Mouse (Mus musculus): ENCODE data around the gene Nyap1. TPM values are rescaled to one million over a fixed set of nuclear protein-coding genes. Genes with fewer than 3 reads are reported as not detected.

Nyap1 gene
- polyA plus RNA-seq, 1 experiment from 2014 or later, result 4.4 TPM

DNA sequence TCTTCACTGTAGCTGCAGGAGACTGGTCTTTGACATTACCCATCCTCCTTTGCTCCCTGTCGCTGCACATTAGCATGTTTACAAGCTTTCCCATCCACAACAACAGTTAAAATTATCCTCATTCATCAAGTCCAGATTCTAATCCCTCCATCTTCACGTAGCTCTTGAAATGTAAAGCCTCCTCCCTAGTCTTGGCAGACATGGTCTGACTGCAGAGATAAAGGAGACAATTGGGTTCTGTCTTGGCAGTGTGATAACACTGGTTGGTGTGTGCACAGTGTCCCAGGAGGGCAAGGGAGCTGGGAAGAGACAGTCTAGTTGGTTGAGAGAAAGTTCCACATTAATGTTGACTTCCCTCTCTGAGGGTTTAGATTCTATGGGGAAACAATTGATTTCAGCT is 41.6 kb downstream of the Nyap1 start:
- no peak overlapping the region for H3K4me2 ChIP-seq (ENCODE audit: low read depth)
- H3K9me3 ChIP-seq (ENCODE audit: control insufficient read depth, low read length), result no peaks in the 10 kb centered on the region
- no peak for DNase-seq (ENCODE audit: low spot score)
- 63% methylated on average over 2 of the region's 2 CpGs for WGBS
- no peak overlapping the region for H3K4me3 ChIP-seq (ENCODE audit: low read depth, low read length)
- no peak overlapping the region for H3K27ac ChIP-seq (ENCODE audit: low read depth, low read length)
- no peaks in the 10 kb centered on the region for H3K36me3 ChIP-seq (ENCODE audit: control insufficient read depth, insufficient read depth, low read length)
- no peaks in the 10 kb centered on the region for H3K27me3 ChIP-seq (ENCODE audit: control insufficient read depth, insufficient read depth, low read length)
- H3K4me1 ChIP-seq (ENCODE audit: control insufficient read depth, insufficient read depth, low read length), result no peaks in the 10 kb centered on the region
- ATAC-seq (ENCODE audit: insufficient read depth, low FRiP score, low TSS enrichment), result no peak
- no peak overlapping the region for H3K9ac ChIP-seq (ENCODE audit: low read length)

DNA sequence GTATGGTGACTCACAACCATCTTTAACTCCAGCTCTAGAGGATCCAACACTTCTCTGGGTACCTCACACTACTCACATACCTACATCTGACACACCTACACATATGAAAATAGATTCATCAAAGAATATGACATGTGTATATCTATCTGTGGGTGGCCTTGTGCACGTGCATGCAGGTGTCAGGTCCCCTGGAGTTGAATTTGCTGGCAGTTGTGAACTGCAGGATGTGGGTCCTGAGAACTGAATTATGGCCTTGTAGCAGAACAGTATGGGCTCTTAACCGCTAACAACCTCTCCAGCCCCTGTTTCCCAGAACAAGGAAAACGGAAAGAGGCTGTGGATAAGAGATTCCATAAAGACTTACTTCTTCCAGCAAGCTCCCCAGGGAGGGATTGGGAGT is 42.3 kb downstream of the Nyap1 start:
- Histone ChIP-seq H3K27me3 (ENCODE audit: control insufficient read depth, insufficient read depth, low read length) (no peaks in the 10 kb centered on the region), H3K9me3 (ENCODE audit: control insufficient read depth, low read length) (no peaks in the 10 kb centered on the region), H3K4me2 (ENCODE audit: low read depth) (no peak overlapping the region), H3K9ac (ENCODE audit: low read length) (no peak overlapping the region), H3K36me3 (ENCODE audit: control insufficient read depth, insufficient read depth, low read length) (no peaks in the 10 kb centered on the region), H3K4me1 (ENCODE audit: control insufficient read depth, insufficient read depth, low read length) (no peaks in the 10 kb centered on the region), H3K4me3 (ENCODE audit: low read depth, low read length) (no peak overlapping the region), H3K27ac (ENCODE audit: low read depth, low read length) (no peak overlapping the region)
- ATAC-seq (ENCODE audit: insufficient read depth, low FRiP score, low TSS enrichment) (no peak), DNase-seq (ENCODE audit: low spot score) (no peak)
- 59% methylated on average over 3 of the region's 3 CpGs for WGBS

DNA sequence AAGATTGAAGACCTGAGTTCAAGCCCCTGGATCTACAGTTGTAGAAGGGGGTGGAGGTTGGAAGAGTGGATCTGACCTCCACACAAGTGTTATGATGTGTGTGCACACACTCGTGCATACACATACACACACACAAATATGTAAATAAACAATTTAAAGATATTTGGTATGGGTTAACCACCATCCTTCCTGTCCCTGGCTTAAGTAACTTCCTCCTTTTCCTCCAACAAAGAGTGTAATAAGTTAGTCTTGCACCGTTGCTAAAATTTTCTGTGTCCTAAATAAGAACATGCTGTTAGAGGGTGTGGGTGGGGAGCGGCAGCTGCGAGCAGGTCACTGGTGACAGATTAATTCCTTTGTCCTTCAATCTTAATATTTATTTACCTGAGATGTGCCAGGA is 45.5 kb downstream of the Nyap1 start:
- DNase-seq (ENCODE audit: low spot score) (no peak), ATAC-seq (ENCODE audit: insufficient read depth, low FRiP score, low TSS enrichment) (no peak)
- Histone ChIP-seq H3K36me3 (ENCODE audit: control insufficient read depth, insufficient read depth, low read length) (no peaks in the 10 kb centered on the region), H3K27me3 (ENCODE audit: control insufficient read depth, insufficient read depth, low read length) (no peaks in the 10 kb centered on the region), H3K9ac (ENCODE audit: low read length) (no peak overlapping the region), H3K27ac (ENCODE audit: low read depth, low read length) (no peak overlapping the region), H3K4me2 (ENCODE audit: low read depth) (no peak overlapping the region), H3K4me1 (ENCODE audit: control insufficient read depth, insufficient read depth, low read length) (no peaks in the 10 kb centered on the region), H3K9me3 (ENCODE audit: control insufficient read depth, low read length) (no peaks in the 10 kb centered on the region), H3K4me3 (ENCODE audit: low read depth, low read length) (no peak overlapping the region)
- WGBS, result 90% methylated on average over 4 of the region's 4 CpGs

DNA sequence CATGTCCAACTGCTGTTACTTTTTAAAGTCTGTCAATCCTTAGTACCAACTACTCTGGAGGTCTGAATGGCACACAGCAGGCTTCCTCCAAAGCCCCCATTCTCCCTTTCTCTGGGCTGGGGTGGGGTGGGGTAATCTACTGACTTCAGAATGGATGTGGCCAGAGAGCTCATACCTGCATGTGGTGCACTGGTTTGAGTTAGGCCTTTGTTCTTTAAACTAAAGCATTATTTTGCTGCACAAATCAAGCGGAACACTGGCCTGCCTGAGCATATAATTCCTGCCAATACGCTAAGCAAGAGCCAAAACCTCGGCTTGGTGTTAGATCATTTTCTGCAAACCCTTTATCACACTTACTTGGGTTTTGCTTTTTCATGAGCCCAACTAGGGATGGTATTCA is 46.6 kb downstream of the Nyap1 start:
- Histone ChIP-seq H3K4me2 (ENCODE audit: low read depth) (no peak overlapping the region), H3K9me3 (ENCODE audit: control insufficient read depth, low read length) (no peaks in the 10 kb centered on the region), H3K4me3 (ENCODE audit: low read depth, low read length) (no peak overlapping the region), H3K4me1 (ENCODE audit: control insufficient read depth, insufficient read depth, low read length) (no peaks in the 10 kb centered on the region), H3K36me3 (ENCODE audit: control insufficient read depth, insufficient read depth, low read length) (no peaks in the 10 kb centered on the region), H3K27ac (ENCODE audit: low read depth, low read length) (no peak overlapping the region), H3K9ac (ENCODE audit: low read length) (no peak overlapping the region), H3K27me3 (ENCODE audit: control insufficient read depth, insufficient read depth, low read length) (no peaks in the 10 kb centered on the region)
- ATAC-seq (ENCODE audit: insufficient read depth, low FRiP score, low TSS enrichment) (no peak), DNase-seq (ENCODE audit: low spot score) (no peak)
- 57% methylated on average over 3 of the region's 3 CpGs for WGBS

DNA sequence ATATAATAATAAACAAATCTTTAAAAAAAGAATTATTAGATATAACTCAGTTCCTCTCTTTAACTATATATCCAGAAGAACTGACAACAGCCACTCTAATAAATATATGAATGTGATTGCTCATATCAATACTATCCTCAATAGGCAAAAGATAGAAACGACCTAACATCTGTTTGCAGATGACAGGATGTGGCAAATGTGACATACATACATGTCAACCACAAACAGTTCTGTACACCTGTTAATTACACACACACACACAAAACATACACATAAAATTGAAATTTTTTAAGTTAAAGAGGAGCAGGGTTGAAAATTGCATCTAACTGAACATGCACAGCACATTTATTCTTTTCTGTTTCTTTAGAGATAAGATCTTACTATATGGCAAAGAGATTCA is 49.5 kb downstream of the Nyap1 start:
- no peak overlapping the region for H3K4me3 ChIP-seq (ENCODE audit: low read depth, low read length)
- H3K4me2 ChIP-seq (ENCODE audit: low read depth), result no peak overlapping the region
- H3K4me1 ChIP-seq (ENCODE audit: control insufficient read depth, insufficient read depth, low read length), result no peaks in the 10 kb centered on the region
- H3K9me3 ChIP-seq (ENCODE audit: control insufficient read depth, low read length), result no peaks in the 10 kb centered on the region
- no peaks in the 10 kb centered on the region for H3K27me3 ChIP-seq (ENCODE audit: control insufficient read depth, insufficient read depth, low read length)
- ATAC-seq (ENCODE audit: insufficient read depth, low FRiP score, low TSS enrichment), result no peak
- no peak overlapping the region for H3K27ac ChIP-seq (ENCODE audit: low read depth, low read length)
- no peak overlapping the region for H3K9ac ChIP-seq (ENCODE audit: low read length)
- DNase-seq (ENCODE audit: low spot score), result no peak
- no peaks in the 10 kb centered on the region for H3K36me3 ChIP-seq (ENCODE audit: control insufficient read depth, insufficient read depth, low read length)
- 77% methylated on average over 1 of the region's 1 CpGs for WGBS

DNA sequence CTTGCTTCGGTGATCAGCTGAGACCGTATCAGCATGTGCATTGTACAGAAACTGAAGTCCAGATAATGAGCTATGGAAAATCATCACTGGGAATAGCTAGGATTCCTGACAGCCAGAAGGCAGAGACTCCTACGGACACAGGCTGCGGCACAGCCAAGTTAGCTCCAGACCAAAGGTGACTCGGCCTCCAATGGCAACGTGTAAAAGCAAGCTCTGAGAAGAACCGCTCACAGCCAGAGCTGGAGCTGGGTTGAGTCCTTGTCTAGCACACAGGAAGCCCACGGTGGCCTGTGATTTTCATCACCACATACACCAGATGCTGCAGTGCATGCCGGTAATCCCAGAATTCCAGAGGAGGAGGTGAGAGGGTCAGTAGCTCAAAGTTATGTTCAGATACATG is 50.9 kb downstream of the Nyap1 start:
- H3K36me3 ChIP-seq (ENCODE audit: control insufficient read depth, insufficient read depth, low read length), result no peaks in the 10 kb centered on the region
- WGBS, result 67% methylated on average over 9 of the region's 9 CpGs
- DNase-seq (ENCODE audit: low spot score), result no peak
- no peak overlapping the region for H3K9ac ChIP-seq (ENCODE audit: low read length)
- ATAC-seq (ENCODE audit: insufficient read depth, low FRiP score, low TSS enrichment), result no peak
- H3K4me1 ChIP-seq (ENCODE audit: control insufficient read depth, insufficient read depth, low read length), result no peaks in the 10 kb centered on the region
- H3K4me2 ChIP-seq (ENCODE audit: low read depth), result no peak overlapping the region
- H3K9me3 ChIP-seq (ENCODE audit: control insufficient read depth, low read length), result no peaks in the 10 kb centered on the region
- H3K4me3 ChIP-seq (ENCODE audit: low read depth, low read length), result no peak overlapping the region
- no peak overlapping the region for H3K27ac ChIP-seq (ENCODE audit: low read depth, low read length)
- H3K27me3 ChIP-seq (ENCODE audit: control insufficient read depth, insufficient read depth, low read length), result no peaks in the 10 kb centered on the region

DNA sequence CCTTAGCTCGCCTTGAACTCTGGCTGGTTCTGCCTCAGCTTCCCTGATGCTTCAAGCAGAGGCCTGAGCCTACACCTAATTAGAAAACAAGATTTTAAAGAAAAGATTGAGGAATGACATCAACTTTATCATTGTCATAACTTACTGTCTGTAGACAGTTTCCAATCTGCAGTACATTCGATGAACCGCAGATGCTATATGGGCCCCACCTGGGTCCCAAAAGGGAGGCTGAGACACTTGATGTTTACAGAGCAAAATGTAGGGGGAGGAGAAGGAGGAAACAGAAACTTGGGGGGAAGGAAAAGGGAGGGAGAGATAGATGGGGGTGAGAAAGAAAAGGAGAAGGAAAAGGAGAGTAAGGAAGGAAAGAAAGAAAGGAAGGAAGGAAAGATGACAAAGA is 51.4 kb downstream of the Nyap1 start:
- 89% methylated on average over 3 of the region's 3 CpGs for WGBS
- Histone ChIP-seq H3K27ac (ENCODE audit: low read depth, low read length) (no peak overlapping the region), H3K9me3 (ENCODE audit: control insufficient read depth, low read length) (no peaks in the 10 kb centered on the region), H3K4me2 (ENCODE audit: low read depth) (no peak overlapping the region), H3K4me3 (ENCODE audit: low read depth, low read length) (no peak overlapping the region), H3K9ac (ENCODE audit: low read length) (no peak overlapping the region), H3K27me3 (ENCODE audit: control insufficient read depth, insufficient read depth, low read length) (no peaks in the 10 kb centered on the region), H3K36me3 (ENCODE audit: control insufficient read depth, insufficient read depth, low read length) (no peaks in the 10 kb centered on the region), H3K4me1 (ENCODE audit: control insufficient read depth, insufficient read depth, low read length) (no peaks in the 10 kb centered on the region)
- ATAC-seq (ENCODE audit: insufficient read depth, low FRiP score, low TSS enrichment), result no peak
- no peak for DNase-seq (ENCODE audit: low spot score)

DNA sequence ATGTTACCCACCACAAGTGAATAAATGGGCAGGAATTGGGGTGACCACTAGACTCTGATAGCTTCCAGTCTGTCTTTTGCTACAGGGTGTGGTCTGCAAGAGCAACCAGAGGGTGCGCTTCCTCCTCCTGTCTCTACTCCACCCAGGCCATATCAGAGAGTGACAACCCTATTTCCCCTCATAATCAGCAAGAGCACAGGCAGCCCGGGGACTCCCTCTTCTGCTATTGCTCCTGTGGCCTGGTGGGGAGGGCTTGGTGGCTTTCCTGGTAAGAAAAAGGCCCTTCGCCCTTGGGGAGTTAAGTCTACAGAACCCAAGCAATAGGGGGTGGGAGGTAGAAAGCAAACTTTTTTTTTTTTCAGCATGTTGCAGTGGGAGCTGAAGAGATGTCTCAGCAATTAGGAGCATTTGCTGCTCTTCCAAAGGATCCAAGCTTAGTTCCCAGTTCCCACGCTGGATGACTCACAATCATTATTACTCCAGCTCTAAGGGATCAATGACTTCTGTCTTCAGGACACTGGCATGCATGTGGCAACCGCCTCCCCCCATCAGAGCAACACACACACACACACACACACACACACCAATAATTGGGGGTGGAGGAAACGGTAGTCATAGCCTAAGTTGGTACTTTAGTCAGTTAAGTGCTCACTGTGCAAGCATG is 55.1 kb downstream of the Nyap1 start:
- H3K4me3 ChIP-seq (ENCODE audit: low read depth, low read length), result no peak overlapping the region
- WGBS, result 83% methylated on average over 6 of the region's 6 CpGs
- no peak overlapping the region for H3K9ac ChIP-seq (ENCODE audit: low read length)
- peaks cover 13% of the 10 kb centered on the region for H3K4me1 ChIP-seq (ENCODE audit: control insufficient read depth, insufficient read depth, low read length)
- H3K27me3 ChIP-seq (ENCODE audit: control insufficient read depth, insufficient read depth, low read length), result no peaks in the 10 kb centered on the region
- H3K27ac ChIP-seq (ENCODE audit: low read depth, low read length), result no peak overlapping the region
- no peaks in the 10 kb centered on the region for H3K9me3 ChIP-seq (ENCODE audit: control insufficient read depth, low read length)
- ATAC-seq (ENCODE audit: insufficient read depth, low FRiP score, low TSS enrichment), result no peak
- no peaks in the 10 kb centered on the region for H3K36me3 ChIP-seq (ENCODE audit: control insufficient read depth, insufficient read depth, low read length)
- no peak overlapping the region for H3K4me2 ChIP-seq (ENCODE audit: low read depth)
- no peak for DNase-seq (ENCODE audit: low spot score)

DNA sequence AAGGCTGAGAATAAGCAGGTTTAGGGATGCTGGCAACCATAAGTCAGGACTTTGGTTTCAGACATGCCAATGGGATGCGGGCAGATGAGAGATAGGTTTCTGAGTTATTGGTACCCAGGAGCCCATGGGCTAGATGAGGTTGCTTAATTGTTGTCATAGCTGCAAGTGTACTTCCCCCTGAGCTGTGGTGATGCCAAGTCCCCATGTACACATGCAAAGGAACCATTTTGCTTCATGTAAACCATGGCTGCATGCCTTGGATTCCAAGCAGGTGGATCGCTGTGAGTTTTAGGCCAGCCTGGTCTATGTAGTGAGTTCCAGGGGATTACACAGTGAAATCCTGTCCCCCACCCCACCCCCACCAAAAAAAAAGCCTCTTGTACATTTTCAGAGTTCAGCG is 55.8 kb downstream of the Nyap1 start:
- Histone ChIP-seq H3K4me2 (ENCODE audit: low read depth) (no peak overlapping the region), H3K36me3 (ENCODE audit: control insufficient read depth, insufficient read depth, low read length) (no peaks in the 10 kb centered on the region), H3K27ac (ENCODE audit: low read depth, low read length) (no peak overlapping the region), H3K4me3 (ENCODE audit: low read depth, low read length) (no peak overlapping the region), H3K9ac (ENCODE audit: low read length) (no peak overlapping the region), H3K27me3 (ENCODE audit: control insufficient read depth, insufficient read depth, low read length) (no peaks in the 10 kb centered on the region), H3K4me1 (ENCODE audit: control insufficient read depth, insufficient read depth, low read length) (peaks cover 13% of the 10 kb centered on the region), H3K9me3 (ENCODE audit: control insufficient read depth, low read length) (no peaks in the 10 kb centered on the region)
- ATAC-seq (ENCODE audit: insufficient read depth, low FRiP score, low TSS enrichment) (no peak), DNase-seq (ENCODE audit: low spot score) (no peak)
- 95% methylated on average over 3 of the region's 3 CpGs for WGBS
